Mouse (Mus musculus): Measurements from ENCODE around the gene Gtsf1.

The Gtsf1 gene

DNA sequence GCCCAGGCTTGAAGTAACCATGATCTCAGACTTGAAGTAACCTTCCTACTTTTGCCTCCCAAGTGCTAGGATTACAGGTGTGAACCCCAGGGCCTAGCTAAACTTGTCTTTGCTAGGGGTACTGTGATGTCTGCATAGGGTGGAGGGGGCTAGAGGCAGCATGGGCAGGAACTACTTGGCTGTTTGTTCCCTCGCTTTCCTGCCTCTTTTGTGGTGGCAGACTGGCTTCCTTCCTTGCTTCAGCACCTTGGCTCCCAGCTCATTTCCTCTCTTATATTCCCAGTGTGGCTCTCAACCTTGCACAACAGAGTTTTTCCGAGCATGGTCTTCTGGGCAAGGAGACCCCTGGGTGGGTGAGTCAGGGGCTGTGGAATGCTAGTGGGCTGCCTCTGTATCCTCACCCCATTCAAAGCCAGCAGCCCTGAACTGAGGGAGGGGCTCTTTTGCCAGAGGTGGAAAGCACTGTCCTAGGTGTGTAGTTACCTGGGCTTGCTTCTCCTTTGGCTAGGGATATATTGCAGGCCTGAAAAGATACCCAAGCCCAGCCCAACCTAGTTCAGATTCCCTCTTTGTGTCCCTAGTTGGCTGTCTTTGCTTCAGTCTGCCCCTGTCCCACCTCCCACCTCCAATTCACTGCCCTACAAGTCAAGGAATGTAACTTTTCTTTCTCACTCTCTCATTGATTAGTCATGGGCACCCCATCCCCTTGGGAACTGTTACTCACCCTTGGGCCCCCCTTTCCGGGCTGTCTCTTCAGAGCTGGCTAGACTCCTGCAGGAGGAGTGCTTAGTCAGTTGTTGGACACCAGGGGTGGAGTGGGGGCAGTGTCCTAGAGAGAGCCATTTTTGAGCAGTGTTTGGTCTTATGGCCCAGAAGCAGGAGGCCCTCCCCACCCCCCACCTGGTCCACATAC lies 52.3 kb downstream of the Gtsf1 start:
- no peak for DNase-seq (ENCODE audit: low read depth, low spot score)

DNA sequence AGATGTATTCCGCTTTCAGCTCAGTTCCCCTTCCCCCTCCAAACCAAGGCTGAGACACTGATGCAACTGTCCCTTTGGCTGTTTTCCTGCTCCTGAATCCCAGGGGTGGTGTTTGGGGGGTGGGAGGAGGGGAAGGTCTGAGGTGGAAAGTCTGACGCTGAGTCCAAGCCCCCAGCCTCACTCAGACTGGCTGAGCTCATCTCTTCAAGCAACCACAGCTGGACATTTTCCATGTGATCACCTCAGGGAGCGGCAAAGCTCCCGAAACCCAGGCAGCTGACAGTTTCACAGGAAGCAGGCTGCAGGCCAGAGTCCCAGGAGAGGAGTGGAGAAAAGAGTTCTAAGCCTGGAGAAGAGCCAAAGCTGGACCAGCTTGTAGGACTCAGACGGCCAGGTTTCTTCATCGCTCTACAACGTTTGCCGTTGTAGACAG lies 53.4 kb downstream of the Gtsf1 start:
- DNase-seq (ENCODE audit: low read depth, low spot score): no peak

DNA sequence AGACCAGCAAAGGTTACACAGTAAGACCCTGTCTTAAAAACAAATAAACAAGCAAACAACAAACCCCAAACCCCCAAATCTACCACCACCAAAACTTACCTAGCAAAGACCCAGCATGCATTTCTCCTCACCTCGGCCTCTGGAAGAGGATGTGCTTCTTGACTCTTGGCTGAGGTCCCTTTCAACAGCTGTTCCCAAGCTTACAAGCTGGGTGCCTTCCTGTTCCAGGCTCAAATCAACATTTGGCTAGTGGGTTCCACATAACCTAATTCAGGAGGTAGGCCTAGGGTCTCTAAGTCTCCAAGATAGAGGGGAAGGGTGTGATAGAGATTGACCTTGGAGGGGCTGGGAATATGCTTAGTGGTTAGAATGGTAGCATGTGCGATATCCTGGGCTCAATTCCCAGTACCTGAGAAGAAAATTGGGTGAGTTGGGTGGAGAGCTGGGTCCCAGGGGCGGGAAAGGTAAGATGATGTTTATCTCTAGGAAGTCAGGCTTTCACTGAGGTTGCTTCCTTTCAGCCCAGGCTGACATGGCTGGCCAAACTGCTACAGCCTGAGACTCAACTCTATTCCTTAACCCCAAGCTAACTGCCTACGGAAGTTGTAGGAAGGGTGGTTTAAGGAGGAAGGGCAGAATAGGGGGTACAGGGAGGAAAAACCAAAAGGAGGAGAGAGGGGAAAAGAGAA lies 55.0 kb downstream of the Gtsf1 start:
- no peak for DNase-seq (ENCODE audit: low read depth, low spot score)

DNA sequence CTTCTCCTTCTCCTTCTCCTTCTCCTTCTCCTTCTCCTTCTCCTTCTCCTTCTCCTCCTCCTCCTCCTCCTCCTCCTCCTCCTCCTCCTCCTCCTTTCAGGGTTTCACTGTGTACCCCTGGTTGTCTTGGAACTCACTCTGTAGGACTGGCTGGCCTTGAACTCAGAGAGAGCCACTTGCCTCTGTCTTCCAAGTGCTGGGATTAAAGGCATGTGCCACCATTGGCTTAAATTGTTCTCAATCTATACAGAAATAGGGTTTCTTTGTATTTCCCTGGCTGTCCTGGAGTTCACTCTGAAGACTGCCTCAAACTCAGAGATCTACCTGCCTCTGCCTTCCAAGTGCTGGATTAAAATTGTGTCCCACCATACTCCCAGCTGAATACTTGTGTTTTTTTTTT lies 57.8 kb downstream of the Gtsf1 start:
- DNase-seq (ENCODE audit: low read depth, low spot score): no peak

DNA sequence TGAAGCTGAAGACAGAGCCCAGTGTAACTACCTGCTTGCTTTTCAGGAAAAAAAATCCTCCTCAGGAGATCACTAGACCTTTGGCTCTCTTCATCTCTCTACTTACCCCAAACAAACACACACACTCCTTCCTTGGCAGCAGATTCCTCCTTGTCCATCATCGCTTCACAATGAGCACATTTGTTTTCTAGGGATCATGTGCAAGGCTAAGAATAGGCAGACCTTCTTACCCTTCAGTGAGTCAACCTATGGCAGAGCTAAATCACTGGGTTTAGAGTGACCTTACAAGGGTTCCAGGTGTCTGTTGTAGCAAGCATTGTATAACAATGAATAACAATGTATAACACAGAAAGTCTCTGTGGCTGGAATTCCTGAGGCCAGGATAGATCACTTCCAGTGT lies 58.5 kb downstream of the Gtsf1 start:
- DNase-seq (ENCODE audit: low read depth, low spot score): no peak

DNA sequence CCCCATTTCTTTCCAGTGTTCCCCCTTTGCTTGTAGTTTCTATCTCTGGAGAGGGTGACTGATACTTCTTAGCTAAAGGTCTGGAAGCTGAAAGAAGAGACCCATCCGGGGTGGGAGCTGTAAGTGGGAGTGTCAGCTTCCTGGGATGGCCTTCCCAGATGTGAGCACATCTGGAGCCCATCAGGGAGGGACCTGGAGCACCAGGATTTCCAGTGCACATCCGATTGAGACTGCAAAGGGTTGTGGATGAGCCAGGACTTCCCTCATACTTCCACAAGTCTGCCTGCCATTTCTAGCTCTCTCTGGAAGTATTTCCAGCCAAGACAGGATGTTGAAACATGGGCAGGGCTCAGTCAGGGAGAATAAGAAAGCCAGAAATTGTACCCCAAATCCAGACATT lies 59.1 kb downstream of the Gtsf1 start:
- DNase-seq (ENCODE audit: low read depth, low spot score): peak; percentile 78

DNA sequence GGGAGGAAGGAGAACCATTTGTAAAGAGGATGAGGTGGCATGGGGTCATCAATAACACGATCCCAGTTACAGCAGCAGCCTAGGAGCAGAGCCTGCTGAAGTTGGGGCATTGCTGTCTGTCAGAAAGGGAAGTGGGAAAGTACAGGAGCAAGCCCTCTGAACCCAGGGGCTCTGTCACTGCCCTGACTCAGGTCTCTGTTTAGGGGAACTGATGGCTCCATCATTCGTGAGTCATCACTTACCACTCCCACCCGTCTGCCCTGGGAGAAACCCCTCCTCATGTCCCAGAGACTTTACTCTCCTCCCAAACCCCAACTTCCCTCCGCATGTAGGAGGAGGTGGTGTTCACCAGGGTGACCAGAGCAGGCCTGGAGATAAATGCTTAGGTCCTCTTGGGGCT lies 59.8 kb downstream of the Gtsf1 start:
- no peak for DNase-seq (ENCODE audit: low read depth, low spot score)

DNA sequence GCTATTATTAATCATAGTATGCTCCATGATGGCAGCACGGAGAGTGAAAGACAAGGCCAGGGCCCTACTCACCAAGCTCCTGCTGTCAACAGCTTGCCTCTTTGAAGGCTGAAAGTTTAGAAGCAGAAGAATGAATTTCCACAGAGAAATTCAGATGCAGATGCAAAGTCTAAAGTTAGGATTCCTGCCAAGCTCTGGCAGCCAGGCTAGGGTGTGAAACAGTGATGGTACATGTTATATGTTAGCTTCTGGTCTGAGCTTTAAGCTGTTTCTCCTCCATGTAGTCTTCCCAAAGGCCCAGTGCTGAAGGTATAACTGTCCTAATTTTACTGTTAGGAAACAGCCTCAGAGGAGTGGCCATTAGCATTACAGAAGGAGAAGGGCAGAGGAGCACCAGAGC lies 61.1 kb downstream of the Gtsf1 start:
- DNase-seq (ENCODE audit: low read depth, low spot score): no peak

DNA sequence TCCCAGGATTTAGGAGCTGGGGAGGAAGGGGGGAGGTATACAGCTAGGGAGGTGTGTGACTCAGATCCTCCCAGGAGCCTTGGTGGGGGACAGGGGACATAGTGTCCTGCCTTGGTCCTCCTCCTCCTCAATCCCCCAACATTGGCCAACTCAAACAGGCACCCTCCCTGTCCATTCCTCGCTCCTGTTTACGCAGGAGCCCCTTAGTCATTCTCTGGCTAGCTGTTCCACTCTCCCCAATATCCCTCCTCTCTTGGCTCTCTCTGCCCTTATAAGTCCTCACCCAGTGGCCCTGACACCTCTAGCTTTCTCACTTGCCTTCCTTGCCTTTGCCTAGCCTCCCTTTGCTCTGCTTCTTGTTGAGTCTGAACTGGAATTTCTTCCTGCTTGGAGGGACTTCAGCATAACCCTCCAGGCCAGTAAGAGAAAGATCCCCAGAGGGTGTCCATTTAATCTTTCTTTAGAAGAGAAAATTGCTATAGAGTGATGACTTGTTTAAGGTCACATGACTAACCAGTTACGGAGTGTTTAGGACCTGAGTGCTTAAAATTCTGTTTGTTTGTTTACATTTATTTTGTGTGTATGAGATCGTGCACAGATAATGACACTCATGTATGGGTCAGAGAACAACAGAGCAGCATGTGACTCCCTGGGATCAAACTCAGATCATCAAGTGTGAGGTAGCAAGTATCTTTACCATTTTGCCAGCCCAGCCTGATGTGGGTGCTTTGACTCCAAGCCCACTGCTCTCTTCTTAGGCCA lies 61.9 kb downstream of the Gtsf1 start:
- DNase-seq (ENCODE audit: low read depth, low spot score): peak; percentile 62

DNA sequence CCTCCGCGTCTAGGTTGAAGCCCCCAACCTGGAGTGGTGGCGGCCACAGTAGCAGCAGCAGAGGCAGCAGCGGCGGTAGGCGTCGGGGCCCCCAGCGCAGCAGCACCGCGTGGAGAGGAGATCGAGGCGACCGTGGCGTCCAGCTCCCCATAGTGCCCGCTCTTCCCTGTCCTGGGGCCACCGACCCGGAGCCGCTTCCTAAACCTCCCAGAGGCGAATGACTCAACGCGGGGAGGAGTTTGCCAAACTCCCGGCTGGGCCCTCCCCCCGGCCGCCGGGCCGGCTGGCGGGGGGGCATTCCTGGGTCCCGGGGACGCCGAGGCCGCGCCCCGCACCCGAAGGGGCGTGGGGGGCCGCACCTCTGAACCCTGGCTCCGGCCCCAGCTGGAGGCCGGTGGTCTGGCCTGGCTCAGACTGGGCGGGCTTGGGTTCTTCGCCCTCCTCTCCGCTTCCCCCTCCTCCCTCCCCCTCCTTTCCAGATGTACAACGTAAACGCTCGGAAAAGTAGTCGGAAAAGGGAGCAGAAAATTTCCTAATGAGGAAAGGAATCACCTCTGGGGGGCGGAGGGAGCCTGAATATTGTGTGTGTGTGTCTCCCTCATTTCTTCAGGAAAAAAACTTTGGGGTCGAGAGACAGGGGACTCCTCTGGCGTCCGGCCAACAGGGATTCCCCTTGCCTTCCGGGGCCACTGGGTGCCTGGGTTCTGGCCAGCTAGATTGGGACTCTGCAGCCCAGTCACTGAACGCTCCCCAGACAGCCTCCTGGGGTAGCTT lies 63.7 kb downstream of the Gtsf1 start, which contains the start of gene Itga5:
Gene Itga5 (minus strand): TSS at position 388 of the 774 bp plus-strand sequence.
- peak; percentile 65 for DNase-seq (ENCODE audit: low read depth, low spot score)

DNA sequence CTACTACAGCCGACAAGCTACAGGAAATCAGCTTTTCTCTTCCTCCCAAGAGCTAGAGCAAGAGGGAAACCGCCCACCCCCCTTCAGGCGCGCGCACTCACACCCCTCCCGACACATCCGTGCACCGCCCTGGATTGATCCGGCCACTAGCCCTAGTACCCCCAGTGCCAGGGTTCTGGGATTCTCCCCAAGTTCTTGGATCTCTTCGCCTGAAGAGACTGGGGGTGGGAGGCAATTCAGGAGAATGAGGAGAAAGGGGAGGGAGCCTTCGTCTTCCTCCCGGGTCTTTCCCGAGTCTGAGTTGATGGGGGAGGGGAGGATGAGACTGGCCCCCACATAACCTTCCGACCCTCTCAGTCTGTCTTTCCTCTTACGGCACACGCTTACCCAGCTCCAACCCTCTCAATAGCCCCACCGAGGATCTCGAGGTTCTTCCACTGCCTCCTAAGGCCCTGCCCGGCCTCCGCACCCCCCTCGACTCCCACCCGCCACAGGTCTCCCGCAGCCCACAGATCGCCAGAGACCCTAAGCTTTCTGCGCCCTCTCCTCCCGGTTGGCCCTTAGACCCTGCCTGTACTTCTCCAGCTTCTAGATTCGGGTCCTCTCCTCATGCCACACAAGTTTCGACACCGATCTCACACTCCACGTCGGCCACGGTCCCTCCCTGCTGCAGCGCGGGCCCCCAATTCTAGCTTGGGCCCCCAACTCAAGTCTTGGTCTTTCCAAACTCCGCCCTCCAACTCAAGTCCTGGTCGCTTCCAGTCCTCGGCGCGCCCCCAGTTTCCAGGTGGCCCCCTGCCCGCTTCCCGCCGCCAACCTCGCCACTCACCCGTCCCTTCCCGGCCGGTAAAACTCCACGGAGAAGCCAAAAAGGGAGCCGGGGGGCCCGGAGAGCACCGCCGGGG lies 64.5 kb downstream of the Gtsf1 start:
- no peak for DNase-seq (ENCODE audit: low read depth, low spot score)

DNA sequence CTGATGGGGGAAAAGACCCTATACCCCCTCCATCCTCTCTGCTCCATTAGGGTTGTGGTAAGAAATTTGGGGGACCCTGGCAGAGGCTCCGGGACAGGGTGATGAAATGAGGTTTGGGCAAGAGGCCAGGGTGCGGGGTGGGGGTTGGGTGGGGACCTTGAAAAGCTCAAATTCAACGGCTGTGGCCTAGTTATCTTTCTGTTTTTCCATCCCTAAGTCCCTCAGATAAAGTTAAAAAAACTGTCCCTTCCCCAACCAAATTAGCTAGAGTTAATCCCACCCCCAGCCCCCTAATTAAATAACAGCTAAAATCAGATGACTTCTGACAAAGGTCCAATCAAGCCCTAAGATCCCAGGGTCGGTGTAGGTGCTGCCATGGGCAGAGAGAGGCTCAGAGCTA lies 65.5 kb downstream of the Gtsf1 start:
- no peak for DNase-seq (ENCODE audit: low read depth, low spot score)

DNA sequence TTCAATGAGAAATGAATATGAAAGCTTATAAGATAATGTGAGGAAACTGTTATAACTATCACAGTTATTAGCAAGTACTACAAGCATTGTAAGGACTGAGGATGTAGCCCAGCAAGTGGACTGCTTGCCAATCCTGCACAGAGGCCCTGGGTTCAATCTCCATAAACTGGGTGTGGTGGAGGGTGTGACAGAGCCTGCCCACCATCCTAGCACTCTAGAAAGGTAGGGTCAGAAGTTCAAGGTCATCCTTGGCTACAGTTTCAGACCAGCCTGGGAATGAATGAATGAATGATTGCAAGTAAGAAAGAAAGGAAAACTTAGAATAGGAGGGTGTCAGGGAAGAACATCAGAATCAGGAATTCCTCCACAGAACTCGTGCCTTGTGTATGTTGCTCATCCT lies 66.5 kb downstream of the Gtsf1 start:
- DNase-seq (ENCODE audit: low read depth, low spot score): no peak

DNA sequence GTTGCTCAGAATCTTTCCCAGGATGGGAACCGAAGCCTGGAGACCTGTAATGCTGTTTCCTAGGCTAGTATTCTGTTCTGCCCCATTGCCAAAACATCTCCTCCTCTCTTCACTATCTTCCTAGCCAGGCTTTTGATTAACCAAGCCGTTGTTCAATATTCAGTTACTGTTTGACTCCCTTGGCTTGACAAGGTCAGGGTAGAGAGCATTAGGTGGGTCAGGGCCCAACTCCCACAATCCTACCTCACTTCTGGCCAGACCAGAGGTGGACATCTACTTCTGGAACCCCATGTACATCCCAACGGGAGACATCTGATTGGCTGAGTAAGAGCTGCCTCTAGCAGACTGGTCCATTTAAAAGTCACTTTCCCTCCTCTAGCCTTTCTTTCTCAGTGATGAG lies 67.3 kb downstream of the Gtsf1 start:
- DNase-seq (ENCODE audit: low read depth, low spot score): no peak

DNA sequence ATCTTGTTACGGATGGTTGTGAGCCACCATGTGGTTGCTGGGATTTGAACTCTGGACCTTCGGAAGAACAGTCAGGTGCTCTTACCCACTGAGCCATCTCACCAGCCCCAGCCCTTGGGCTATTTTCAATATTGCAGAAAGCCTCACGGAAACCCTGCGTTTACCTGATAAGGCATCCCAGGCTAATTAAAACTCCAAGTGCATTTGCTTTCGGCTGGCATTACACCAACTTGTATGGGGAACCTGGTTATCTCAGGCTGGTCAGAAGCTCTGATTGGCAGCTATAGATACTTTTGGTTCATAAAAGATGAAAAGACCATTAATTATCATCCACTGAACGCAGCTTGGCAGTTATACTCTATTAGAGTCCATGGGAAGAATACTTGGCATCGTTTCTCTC lies 67.9 kb downstream of the Gtsf1 start:
- no peak for DNase-seq (ENCODE audit: low read depth, low spot score)

DNA sequence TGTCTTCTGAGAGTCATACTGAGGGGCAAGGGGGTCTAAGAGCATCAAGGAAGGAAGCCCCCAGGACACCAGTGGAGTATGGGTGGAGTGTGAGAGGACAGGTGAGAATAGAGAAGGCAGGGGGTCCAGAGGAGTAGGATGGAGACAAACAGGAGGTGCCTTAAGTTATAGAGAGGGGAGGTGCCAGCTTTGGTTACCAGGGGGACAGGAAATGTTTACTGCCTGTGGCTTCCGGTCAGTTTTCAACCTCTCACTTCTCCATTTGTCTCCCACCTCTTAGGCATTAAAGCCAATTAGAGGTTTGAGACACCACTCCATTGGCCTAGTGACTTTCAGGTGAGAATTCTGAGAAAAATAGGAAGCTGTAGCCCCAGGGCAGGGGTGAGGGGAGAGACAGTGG lies 69.0 kb downstream of the Gtsf1 start:
- no peak for DNase-seq (ENCODE audit: low read depth, low spot score)

DNA sequence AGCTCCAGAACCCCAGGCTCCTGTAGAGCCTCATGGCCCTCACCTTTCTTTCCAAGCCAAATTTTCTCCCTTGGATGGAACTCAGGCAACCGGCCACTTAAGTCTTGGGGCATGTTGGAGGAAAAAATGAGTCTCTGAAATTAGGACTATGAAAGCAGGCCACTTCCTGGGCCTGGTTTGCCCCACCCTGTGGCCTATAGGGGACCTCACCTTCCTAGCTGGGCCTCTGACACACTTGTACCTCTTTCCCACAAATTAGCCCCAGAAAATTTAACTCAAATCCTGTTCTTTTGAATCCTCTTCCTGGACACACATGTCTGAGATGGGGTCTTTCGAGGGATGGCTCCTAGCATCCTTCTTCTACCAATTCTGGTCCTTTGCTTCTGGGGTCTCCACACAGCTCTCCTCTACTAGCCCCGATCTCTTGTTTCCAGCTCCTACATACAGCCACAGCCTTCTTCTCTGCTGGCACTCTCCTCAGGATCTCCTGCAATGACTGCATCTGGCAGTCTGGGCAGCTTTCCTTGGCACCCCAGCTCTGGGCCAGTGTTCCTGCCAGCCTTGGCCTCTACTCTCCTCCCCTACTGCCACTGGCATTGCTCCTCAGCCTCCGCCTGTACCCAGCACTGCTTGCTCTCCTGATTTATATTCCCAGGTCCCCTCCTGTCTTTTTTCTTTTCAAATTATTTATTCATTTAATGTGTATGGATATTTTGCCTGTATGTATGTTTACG lies 70.2 kb downstream of the Gtsf1 start:
- DNase-seq (ENCODE audit: low read depth, low spot score): peak; percentile 66

DNA sequence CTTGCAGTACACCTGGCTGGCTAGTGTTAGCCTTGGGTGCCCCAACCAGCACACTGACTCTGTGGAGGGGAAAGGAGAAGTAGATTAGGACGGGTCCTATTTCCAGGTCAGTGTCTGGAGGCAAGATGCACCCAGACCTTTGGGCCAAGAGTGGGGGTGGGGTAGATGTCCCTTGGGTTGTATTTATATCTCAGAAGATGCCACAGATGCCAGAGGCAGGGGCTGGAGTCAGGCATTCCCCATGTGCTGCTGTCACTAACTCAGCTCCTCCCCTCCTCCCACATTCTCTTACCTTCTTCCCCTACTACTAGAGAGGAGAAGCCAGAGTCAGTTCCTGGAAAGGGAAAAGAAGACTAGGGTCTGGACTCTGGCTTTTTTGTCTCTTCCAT lies 71.2 kb downstream of the Gtsf1 start:
- no peak for DNase-seq (ENCODE audit: low read depth, low spot score)

DNA sequence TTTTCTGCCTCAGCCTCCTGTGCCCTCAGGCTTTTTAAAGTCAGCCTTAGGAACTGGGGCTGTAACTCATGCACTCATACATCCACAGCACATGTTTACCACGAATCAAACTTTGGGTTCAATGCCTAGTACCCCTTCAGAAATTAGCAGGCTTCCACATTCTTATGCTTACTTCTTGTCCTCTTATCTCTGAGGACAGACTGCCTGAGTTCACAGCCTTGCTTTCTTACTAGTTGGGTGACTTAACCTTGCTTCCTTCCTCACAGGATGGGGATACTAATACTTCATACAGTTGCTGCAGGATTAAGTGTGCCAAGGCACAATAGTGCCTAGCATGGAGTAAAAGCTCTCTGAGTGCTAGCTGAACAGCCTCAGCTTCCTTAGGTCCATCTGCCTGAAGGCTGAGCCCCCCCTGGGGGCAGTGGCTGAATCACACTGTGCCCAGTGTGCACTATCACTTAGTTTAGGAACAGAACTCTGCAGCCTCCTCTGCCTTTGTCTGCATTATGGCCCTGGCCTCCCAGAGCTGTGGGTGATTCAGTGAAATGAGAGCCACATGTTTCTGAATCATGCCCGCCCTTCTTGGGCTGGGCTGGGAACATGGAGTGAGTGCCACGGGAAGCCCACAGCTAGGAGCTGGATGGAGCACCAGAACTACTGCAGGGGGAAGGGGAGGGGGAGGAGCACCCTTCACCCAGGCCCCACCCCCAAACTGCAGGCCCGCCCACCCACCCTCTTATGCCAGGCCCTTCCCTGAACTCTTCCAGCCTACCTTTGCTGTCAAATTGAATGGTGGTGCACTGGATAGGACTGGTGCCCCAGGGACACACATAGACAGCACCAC lies 71.8 kb downstream of the Gtsf1 start:
- no peak for DNase-seq (ENCODE audit: low read depth, low spot score)

Measured in skeletal muscle tissue, adult 2 months (tissue).